Mouse (Mus musculus) cortical plate, adult 2 months (tissue): ENCODE measurements around the gene Wnt4.

Source experiments
- CTCF ChIP-seq: fragments of 200-500 bp; IDR thresholded peaks from 2 replicates; pipeline ENCODE4 v1.5.1; 2011; ENCODE audit warnings: mild to moderate bottlenecking, control low read depth, low read length; ENCODE audit not compliant: insufficient read depth; ENCODE audit errors: extremely low read depth
- POLR2A ChIP-seq: fragments of 200-500 bp; IDR thresholded peaks from 2 replicates; pipeline ENCODE4 v1.6.1; 2011; ENCODE audit warnings: mild to moderate bottlenecking, low read length, control low read depth; ENCODE audit not compliant: insufficient read depth; ENCODE audit errors: extremely low read depth

- TF ChIP-seq POLR2A (no peak), CTCF (no peak)
These were observed 26.8 kb downstream of the Wnt4 start for GRCm38 (mm10) chr4:137304106-137304505.
